Mouse (Mus musculus) hindbrain, embryonic 13.5 days (tissue): Measurements from ENCODE around the gene Gtsf2. TPM values are rescaled to one million over a fixed set of nuclear protein-coding genes. Genes with fewer than 3 reads are reported as not detected.

Source experiments
- ATAC-seq: fragments of 200-750 bp; cut with Nextera tagmentation; 2 replicates; pipeline ENCODE4 v1.8.0; 2017; ENCODE audit warnings: moderate TSS enrichment; ENCODE audit not compliant: low FRiP score
- H3K27ac ChIP-seq: fragments of 300-500 bp; sonication (generic); 2 replicates; pipeline ENCODE4 v1.5.1; 2015; ENCODE audit warnings: inconsistent platforms, mild to moderate bottlenecking, moderate library complexity
- H3K27me3 ChIP-seq: fragments of 300-500 bp; sonication (generic); 2 replicates; pipeline ENCODE4 v1.6.1; 2015; ENCODE audit warnings: mild to moderate bottlenecking, inconsistent platforms
- H3K36me3 ChIP-seq: fragments of 300-500 bp; sonication (generic); 2 replicates; pipeline ENCODE4 v1.6.1; 2015; ENCODE audit warnings: mild to moderate bottlenecking, inconsistent platforms
- H3K4me1 ChIP-seq: fragments of 300-500 bp; sonication (generic); replicated peaks from 2 replicates; pipeline ENCODE4 v1.6.1; 2015; ENCODE audit warnings: inconsistent platforms
- H3K4me2 ChIP-seq: fragments of 300-500 bp; sonication (generic); 2 replicates; pipeline ENCODE4 v1.6.1; 2015; ENCODE audit warnings: inconsistent platforms, mild to moderate bottlenecking, moderate library complexity
- H3K4me3 ChIP-seq: fragments of 300-500 bp; sonication (generic); 2 replicates; pipeline ENCODE4 v1.5.1; 2015; ENCODE audit warnings: mild to moderate bottlenecking, inconsistent platforms
- H3K9ac ChIP-seq: fragments of 300-500 bp; sonication (generic); 2 replicates; pipeline ENCODE4 v1.6.1; 2015; ENCODE audit warnings: mild to moderate bottlenecking, inconsistent platforms
- H3K9me3 ChIP-seq: fragments of 300-500 bp; sonication (generic); 2 replicates; pipeline ENCODE4 v1.6.1; 2016; ENCODE audit warnings: inconsistent platforms
- WGBS: fragments of 180-500 bp; shearing (Covaris S2); methylation state at CpG from one replicate; pipeline ENCODE4 v1.1.7; 2015; 5-methylcytosine and 5-hydroxymethylcytosine counted together
- polyA plus RNA-seq: library from polyadenylated mRNA; unstranded; fragments of >200 nt; fragmentation: Nextera tagmentation; extraction: Ambion mirVana; gene quantifications from 2 replicates; pipeline ENCODE4 v1.2.1, GENCODE M21; 2015

Gene Gtsf2
- not detected in 2 replicates for polyA plus RNA-seq

DNA sequence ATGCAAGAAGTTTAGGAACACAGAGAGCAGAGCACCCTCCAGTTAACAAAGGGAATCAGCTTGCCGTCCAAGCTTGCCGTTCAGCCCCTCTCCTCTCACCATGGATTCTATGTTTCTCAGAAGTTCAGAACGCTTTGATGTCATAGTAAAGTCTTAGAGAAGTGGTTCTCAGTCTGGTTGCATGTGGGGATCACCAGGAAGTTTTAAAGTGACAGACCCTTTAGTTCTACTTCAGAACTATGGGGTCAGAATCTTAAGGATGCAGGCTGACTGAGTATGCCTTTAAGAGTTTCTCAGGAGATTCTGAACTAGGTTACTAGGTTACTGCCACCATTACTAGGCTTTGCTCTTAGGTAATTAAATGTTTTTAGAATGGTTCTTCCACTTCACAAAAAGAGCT, at the start of gene Gtsf2:
TSS of gene Gtsf2 (minus strand) at position 101 of the 400 bp plus-strand sequence.
- Histone ChIP-seq H3K4me2 (no peak within 1 kb of the TSS), H3K9me3 (no peaks in the 10 kb centered on the region), H3K27me3 (no peaks in the 10 kb centered on the region), H3K9ac (no peak within 1 kb of the TSS), H3K27ac (no peak within 1 kb of the TSS), H3K4me3 (no peak within 1 kb of the TSS), H3K36me3 (no peaks in the 10 kb centered on the region), H3K4me1 (no peaks in the 10 kb centered on the region)
- ATAC-seq, result no peak
- WGBS, result 28% methylated on average over 3 of the region's 3 CpGs

DNA sequence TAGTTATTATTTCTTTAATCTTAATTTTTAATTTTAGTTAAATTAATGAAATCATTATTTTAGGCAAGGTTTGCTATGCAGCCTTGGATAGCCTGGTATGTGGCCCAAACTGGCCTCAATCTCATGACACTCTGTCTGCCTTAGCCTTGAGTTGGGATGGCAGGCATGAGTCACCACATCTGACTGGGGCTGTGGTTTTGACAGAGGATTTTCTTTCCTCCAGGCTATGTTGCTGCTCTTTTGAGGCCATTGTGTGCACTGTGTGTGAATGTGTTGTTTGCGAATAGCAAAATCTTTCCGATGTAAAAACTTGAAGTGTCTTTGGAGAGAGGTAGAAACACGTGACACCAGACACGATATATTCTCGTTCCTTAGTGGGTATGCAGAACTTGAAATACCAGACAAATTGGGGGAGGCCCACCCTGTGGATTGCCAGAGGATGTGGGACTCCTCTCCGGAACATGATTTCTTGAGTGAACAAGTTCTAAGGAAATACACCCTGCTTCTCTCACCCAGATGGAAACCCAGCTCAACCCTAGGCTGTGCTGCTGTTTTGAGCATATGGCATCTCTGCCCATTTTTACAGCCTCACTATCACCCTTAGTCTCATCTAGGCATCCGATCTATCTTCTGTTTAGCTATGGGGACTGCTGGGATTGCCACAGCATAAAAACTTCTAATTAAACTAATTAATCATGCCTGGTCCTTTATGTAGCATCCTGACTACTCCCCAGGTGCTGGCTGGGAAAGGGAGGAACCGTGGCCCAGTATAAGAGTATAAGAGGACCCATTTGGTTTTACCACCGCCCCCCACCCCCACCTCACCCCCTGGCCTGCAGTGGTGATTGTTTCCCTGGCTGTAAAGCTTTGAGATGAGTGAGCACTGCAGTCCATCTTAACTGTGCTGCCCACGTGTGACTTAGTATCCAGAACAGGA, 48.2 kb upstream of the Gtsf2 start:
- 68% methylated on average over 10 of the region's 10 CpGs for WGBS

DNA sequence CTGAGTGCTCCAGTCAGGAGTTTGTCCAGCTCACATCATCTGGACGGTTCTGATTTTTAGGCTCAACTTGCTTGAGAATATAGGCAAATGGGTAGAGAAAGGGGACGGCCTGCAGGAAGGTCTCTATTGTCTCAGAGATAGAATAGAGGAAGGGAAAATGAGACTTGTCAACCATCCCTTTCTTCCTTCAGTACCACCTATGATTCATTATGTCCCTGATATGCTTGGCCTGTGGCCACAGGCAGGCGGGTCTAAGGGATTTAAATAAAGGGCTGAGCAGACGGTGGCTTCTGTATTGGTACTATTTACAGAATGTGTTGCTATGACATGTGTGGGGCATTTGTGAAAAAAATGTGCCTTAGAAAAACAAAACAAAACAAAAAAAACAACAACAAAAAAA, 40.1 kb upstream of the Gtsf2 start:
- no peak overlapping the region for H3K9ac ChIP-seq
- H3K9me3 ChIP-seq, result no peaks in the 10 kb centered on the region
- H3K36me3 ChIP-seq, result no peaks in the 10 kb centered on the region
- no peak overlapping the region for H3K27ac ChIP-seq
- H3K4me2 ChIP-seq, result no peak overlapping the region
- no peak overlapping the region for H3K4me3 ChIP-seq
- H3K27me3 ChIP-seq, result no peaks in the 10 kb centered on the region
- WGBS, result 45% methylated on average over 4 of the region's 4 CpGs
- H3K4me1 ChIP-seq, result peaks cover 12% of the 10 kb centered on the region
- no peak for ATAC-seq

More for the DNA sequence above, 48.2 kb upstream of the Gtsf2 start:
- no peak overlapping the region for H3K4me3 ChIP-seq
- ATAC-seq, result peak; percentile 67
- peak overlapping the region; percentile 55 for H3K27ac ChIP-seq
- no peak overlapping the region for H3K9ac ChIP-seq
- peaks cover 22% of the 10 kb centered on the region for H3K4me1 ChIP-seq
- H3K36me3 ChIP-seq, result no peaks in the 10 kb centered on the region
- no peak overlapping the region for H3K4me2 ChIP-seq
- H3K27me3 ChIP-seq, result 0 out of 2 replicates have a peak, but pooled peaks cover 7% of the 10 kb centered on the region
- no peaks in the 10 kb centered on the region for H3K9me3 ChIP-seq

DNA sequence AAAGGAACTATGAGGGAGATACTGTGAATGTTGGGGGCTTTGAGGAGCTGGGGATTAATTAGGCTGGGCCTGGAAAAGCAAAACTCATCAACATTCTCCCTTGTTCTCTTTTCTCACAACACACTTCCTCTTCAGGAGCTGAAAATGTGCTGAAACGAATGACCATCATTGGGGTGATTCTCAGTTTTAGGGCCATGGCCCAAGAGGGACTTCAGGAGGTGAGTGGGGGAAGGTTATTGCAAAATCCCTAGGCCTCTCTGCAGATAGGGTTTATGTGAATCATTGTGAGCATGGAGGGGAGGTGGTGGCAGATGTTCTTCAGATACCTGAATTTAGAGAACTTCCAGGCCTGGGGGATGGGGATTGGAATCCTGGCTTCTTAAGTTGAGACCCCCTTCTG, 38.4 kb upstream of the Gtsf2 start:
- no peak overlapping the region for H3K4me2 ChIP-seq
- no peak for ATAC-seq
- H3K27ac ChIP-seq, result no peak overlapping the region
- peaks cover 12% of the 10 kb centered on the region for H3K4me1 ChIP-seq
- WGBS, result 61% methylated on average over 1 of the region's 1 CpGs
- H3K27me3 ChIP-seq, result no peaks in the 10 kb centered on the region
- H3K4me3 ChIP-seq, result no peak overlapping the region
- H3K36me3 ChIP-seq, result no peaks in the 10 kb centered on the region
- H3K9ac ChIP-seq, result no peak overlapping the region
- no peaks in the 10 kb centered on the region for H3K9me3 ChIP-seq

DNA sequence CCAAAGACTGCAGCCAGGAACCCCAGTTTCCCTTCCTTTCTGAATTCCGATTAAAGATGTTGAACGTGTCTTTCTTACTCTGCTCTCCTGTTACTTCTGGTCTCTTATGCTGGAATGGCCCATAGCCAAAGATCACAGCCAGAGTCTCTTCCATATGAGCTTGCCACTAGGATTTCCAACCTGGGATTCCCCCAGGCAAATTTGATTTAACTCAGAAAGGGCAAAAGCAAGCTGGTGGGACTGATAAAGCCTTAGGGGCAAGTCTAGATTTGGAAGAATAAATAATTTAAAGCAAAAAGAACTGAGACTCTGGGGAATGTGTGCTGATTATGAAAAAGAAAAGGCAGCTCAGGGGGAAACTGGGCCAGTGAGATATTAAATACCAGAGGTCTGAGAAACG, 36.8 kb upstream of the Gtsf2 start:
- Histone ChIP-seq H3K27me3 (no peaks in the 10 kb centered on the region), H3K9ac (no peak overlapping the region), H3K4me3 (no peak overlapping the region), H3K4me2 (no peak overlapping the region), H3K27ac (peak overlapping the region; percentile 40), H3K9me3 (no peaks in the 10 kb centered on the region), H3K36me3 (no peaks in the 10 kb centered on the region), H3K4me1 (peaks cover 12% of the 10 kb centered on the region)
- ATAC-seq, result no peak
- 50% methylated on average over 3 of the region's 3 CpGs for WGBS

DNA sequence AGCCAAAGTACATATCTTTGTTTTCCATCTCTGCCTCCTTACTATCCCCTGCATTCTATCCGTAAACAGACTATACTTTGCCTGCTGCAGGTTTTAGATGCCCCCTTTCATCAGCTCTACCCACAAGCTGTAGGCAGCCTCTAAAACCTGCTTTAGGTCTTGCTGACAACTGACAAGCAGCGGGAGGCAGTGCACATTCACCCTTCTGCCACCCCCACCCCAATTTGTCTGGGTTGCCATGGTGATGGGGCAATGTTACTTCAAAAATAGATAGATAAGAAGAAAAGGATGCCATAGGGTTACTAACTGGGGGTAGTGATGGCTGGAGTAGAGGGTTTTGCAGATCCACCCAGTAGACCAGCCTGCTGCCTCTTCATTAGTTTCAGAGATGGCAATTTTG, 36.2 kb upstream of the Gtsf2 start:
- Histone ChIP-seq H3K4me1 (peaks cover 12% of the 10 kb centered on the region), H3K27ac (peak overlapping the region; percentile 40; the same call in 1 of the 2 replicates), H3K4me2 (no peak overlapping the region), H3K4me3 (no peak overlapping the region), H3K27me3 (no peaks in the 10 kb centered on the region), H3K36me3 (no peaks in the 10 kb centered on the region), H3K9ac (0 out of 2 replicates have a peak overlapping the region, but pooled peaks have one; percentile 19), H3K9me3 (no peaks in the 10 kb centered on the region)
- 38% methylated on average over 2 of the region's 2 CpGs for WGBS
- ATAC-seq, result no peak

DNA sequence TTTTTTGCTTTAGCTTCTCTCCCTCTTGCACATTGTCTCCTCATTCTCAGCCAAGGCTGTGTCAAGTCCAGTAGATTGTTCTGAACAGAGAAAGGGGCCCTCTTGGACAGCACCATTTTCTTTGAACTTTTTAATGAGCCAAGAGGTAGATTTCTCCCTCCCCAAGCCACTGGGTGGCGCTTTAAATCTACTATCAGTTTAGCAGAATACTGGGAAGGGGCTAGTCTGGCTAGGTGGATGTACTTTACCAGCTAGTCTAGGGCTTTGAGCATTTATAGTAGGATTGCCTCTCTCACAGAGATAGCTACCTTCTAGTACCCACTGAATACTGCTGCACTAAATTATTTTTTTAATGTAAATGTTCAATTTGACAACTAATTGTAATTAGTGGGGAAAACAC, 34.2 kb upstream of the Gtsf2 start:
- 0% methylated on average over 1 of the region's 1 CpGs for WGBS
- Histone ChIP-seq H3K4me2 (no peak overlapping the region), H3K36me3 (no peaks in the 10 kb centered on the region), H3K9me3 (no peaks in the 10 kb centered on the region), H3K27me3 (no peaks in the 10 kb centered on the region), H3K4me3 (no peak overlapping the region), H3K9ac (no peak overlapping the region), H3K27ac (no peak overlapping the region), H3K4me1 (peaks cover 12% of the 10 kb centered on the region)
- ATAC-seq, result peak; percentile 59; the same call in 1 of the 2 replicates

DNA sequence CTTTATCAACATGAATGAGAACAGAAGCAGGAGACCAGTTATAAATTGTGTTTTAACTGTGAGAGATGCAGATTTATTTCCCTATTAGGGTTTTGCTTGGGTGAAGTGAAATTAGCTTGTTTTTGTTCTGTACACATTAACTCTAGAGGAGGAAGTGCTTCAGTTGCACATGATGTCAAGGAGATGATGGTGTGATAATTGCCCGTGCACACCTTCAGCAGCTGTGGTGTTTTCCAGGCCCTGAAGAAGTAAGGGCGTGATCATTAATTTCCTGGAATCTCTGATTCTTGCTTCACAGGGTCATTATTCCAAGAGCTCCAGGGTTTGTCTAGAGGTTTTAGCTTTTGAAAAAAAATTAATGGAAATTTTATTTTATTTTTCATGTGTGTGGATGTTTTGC, 31.9 kb upstream of the Gtsf2 start:
- Histone ChIP-seq H3K9ac (no peak overlapping the region), H3K4me2 (no peak overlapping the region), H3K4me3 (no peak overlapping the region), H3K9me3 (no peaks in the 10 kb centered on the region), H3K36me3 (no peaks in the 10 kb centered on the region), H3K27ac (no peak overlapping the region), H3K4me1 (peaks cover 9% of the 10 kb centered on the region), H3K27me3 (no peaks in the 10 kb centered on the region)
- ATAC-seq, result no peak
- WGBS, result 83% methylated on average over 2 of the region's 2 CpGs

DNA sequence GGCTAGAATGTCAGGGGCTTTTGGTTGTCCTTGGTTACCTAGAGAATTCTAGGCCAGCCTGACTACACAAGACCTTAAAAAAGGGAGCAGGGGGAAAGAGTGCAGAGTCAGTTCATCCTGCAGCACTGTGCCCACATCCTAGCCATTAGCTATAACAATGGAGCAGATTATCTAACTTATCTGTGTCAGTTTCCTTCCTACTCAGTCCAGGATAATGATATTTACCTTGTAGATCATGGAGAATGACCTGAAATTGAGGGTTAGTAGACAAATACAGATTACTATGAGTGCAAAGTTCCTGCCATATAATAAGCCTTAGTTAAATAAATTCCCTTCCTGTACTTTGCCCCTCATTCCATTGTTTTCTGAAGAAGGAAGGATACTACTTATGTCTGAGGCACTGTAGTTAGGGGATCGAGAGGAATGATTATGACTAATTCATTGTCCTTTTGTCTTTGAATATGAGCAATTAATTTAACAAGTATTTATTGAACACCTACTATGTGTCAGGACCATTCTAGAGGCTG, 30.9 kb upstream of the Gtsf2 start:
- WGBS, result 77% methylated on average over 1 of the region's 1 CpGs
- no peak for ATAC-seq
- H3K36me3 ChIP-seq, result no peaks in the 10 kb centered on the region
- H3K4me2 ChIP-seq, result no peak overlapping the region
- H3K9me3 ChIP-seq, result no peaks in the 10 kb centered on the region
- H3K27me3 ChIP-seq, result no peaks in the 10 kb centered on the region
- no peak overlapping the region for H3K27ac ChIP-seq
- H3K4me3 ChIP-seq, result no peak overlapping the region
- no peaks in the 10 kb centered on the region for H3K4me1 ChIP-seq
- H3K9ac ChIP-seq, result no peak overlapping the region

DNA sequence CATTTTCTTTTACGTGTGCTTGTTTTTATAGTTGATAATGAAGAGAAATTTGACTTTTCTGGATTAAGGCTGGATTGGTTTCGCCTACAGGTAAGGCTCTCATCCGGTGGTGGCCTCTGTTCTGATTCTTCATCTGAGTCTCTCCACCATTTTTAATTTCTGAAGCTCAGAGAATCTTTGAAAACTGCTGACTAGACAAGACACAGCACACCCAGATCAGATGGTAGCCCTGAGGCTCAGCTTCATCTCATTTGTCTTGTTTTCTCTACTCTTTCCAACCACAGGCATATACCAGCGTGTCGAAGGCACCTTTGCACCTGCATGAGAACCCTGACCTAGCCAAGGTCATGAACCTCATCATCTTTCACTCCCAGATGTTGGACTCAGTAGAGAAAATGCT, 25.5 kb upstream of the Gtsf2 start:
- Histone ChIP-seq H3K4me3 (no peak overlapping the region), H3K9me3 (no peaks in the 10 kb centered on the region), H3K4me1 (no peaks in the 10 kb centered on the region), H3K36me3 (no peaks in the 10 kb centered on the region), H3K27me3 (no peaks in the 10 kb centered on the region), H3K27ac (no peak overlapping the region), H3K9ac (no peak overlapping the region), H3K4me2 (no peak overlapping the region)
- 94% methylated on average over 5 of the region's 5 CpGs for WGBS
- no peak for ATAC-seq

DNA sequence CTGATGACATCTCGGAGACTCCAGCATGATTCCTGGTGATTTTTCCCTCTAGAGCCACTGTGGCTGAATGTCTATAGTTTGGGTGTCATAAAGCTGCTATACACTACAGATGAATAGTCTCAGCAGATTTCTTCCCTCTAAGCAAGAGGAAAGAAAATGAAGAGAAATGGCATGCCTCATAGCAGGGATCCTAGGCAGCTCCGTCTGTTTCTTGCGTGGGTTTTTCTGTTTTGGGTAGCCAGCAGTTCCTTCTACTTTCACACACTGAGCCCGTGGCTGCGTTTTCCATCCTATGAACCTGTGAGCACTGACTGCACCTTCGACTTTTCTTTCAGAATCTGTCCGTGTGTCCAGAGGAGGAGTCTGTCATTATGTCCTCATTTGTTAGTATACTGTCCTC, 24.9 kb upstream of the Gtsf2 start:
- no peak overlapping the region for H3K27ac ChIP-seq
- H3K9me3 ChIP-seq, result no peaks in the 10 kb centered on the region
- no peaks in the 10 kb centered on the region for H3K36me3 ChIP-seq
- H3K4me1 ChIP-seq, result no peaks in the 10 kb centered on the region
- no peak for ATAC-seq
- no peaks in the 10 kb centered on the region for H3K27me3 ChIP-seq
- H3K4me3 ChIP-seq, result no peak overlapping the region
- 85% methylated on average over 7 of the region's 7 CpGs for WGBS
- H3K9ac ChIP-seq, result no peak overlapping the region
- no peak overlapping the region for H3K4me2 ChIP-seq

DNA sequence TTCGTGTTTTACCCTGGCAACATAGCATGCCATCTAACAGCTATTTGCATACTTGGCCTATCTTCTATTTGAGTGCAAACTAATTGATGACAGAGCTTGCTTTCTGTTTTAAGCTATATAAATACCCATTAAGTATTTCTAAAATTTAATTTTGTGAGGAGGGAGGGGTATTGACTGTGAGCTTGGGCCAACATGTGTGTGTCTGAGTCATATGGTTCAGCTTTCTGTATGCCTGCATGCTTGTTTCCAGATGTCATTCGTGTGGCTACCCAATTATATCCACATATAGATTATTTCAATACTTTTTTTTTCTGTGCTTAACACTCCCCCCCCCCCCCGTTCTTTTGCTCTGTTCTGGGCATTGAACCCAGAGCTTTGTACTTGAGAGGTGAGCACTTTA, 24.0 kb upstream of the Gtsf2 start:
- no peak overlapping the region for H3K4me2 ChIP-seq
- no peak for ATAC-seq
- 73% methylated on average over 3 of the region's 3 CpGs for WGBS

More for the DNA sequence above, 24.0 kb upstream of the Gtsf2 start:
- Histone ChIP-seq H3K27me3 (no peaks in the 10 kb centered on the region), H3K27ac (no peak overlapping the region), H3K36me3 (no peaks in the 10 kb centered on the region), H3K4me1 (no peaks in the 10 kb centered on the region), H3K9ac (no peak overlapping the region), H3K4me3 (no peak overlapping the region), H3K9me3 (no peaks in the 10 kb centered on the region)
